Mouse (Mus musculus) kidney, adult 2 months (tissue): Measurements from ENCODE around the gene Fam118a. TPM values are rescaled to one million over a fixed set of nuclear protein-coding genes. Genes with fewer than 3 reads are reported as not detected.

ENCODE experiments used
- DNase-seq: peaks from one replicate; pipeline ENCODE4 v3.0.0; 2021
- H3K27ac ChIP-seq: fragments of 200-500 bp; 2 replicates; pipeline ENCODE4 v1.5.1; 2012; ENCODE audit warnings: low read depth, low read length, control low read depth, inconsistent platforms; ENCODE audit not compliant: insufficient read depth
- H3K27me3 ChIP-seq: fragments of 200-500 bp; replicated peaks from 2 replicates; pipeline ENCODE4 v1.6.1; 2012; ENCODE audit warnings: mild to moderate bottlenecking, moderate library complexity, low read length, inconsistent platforms; ENCODE audit not compliant: control insufficient read depth, insufficient read depth
- H3K36me3 ChIP-seq: fragments of 200-500 bp; 2 replicates; pipeline ENCODE4 v1.6.1; 2012; ENCODE audit warnings: mild to moderate bottlenecking, moderate library complexity, low read length, inconsistent platforms; ENCODE audit not compliant: control insufficient read depth, insufficient read depth
- H3K4me1 ChIP-seq: fragments of 200-500 bp; 2 replicates; pipeline ENCODE4 v1.6.1; 2011; ENCODE audit warnings: low read length; ENCODE audit not compliant: control insufficient read depth, insufficient read depth
- H3K4me3 ChIP-seq: fragments of 200-500 bp; 2 replicates; pipeline ENCODE4 v1.5.1; 2011; ENCODE audit warnings: mild to moderate bottlenecking, low read depth, low read length, control low read depth; ENCODE audit not compliant: insufficient read depth
- CTCF ChIP-seq: fragments of 200-500 bp; conservative IDR thresholded peaks from 2 replicates; pipeline ENCODE4 v1.5.1; 2011; ENCODE audit warnings: low read depth, mild to moderate bottlenecking, control low read depth, low read length, moderate library complexity, mixed read lengths; ENCODE audit not compliant: insufficient read depth, insufficient read length
- POLR2A ChIP-seq: fragments of 200-500 bp; IDR thresholded peaks from one replicate; pipeline ENCODE4 v1.6.1; 2011; ENCODE audit warnings: low read depth, low read length, control low read depth
- WGBS: fragments of 180-500 bp; shearing (Covaris S2); methylation state at CpG from one replicate; pipeline ENCODE4 v1.1.7; 2018; 5-methylcytosine and 5-hydroxymethylcytosine counted together
- polyA plus RNA-seq: library from polyadenylated mRNA; depleted of rRNA; stranded (reverse); fragments of >200 nt; gene quantifications from 2 replicates; pipeline ENCODE4 v1.2.3, GENCODE M21; 2012

Fam118a gene
- polyA plus RNA-seq, 1 experiment, result 4.9 TPM

GRCm38 (mm10) chr15:85046230-85046950 is 17.6 kb downstream of the Fam118a start:
- H3K27me3 ChIP-seq, result no peaks in the 10 kb centered on the region
- 0 out of 2 replicates have a peak, but pooled peaks cover 2% of the 10 kb centered on the region for H3K4me1 ChIP-seq
- no peak overlapping the region for H3K27ac ChIP-seq
- DNase-seq, result no peak
- TF ChIP-seq CTCF, result no peak
- TF ChIP-seq POLR2A, result no peak
- H3K36me3 ChIP-seq, result no peaks in the 10 kb centered on the region
- no peak overlapping the region for H3K4me3 ChIP-seq
- WGBS, result 89% methylated on average over 14 of the region's 14 CpGs

GRCm38 (mm10) chr15:85047865-85048264 is 19.1 kb downstream of the Fam118a start:
- Histone ChIP-seq H3K4me1 (no peaks in the 10 kb centered on the region), H3K36me3 (no peaks in the 10 kb centered on the region), H3K27me3 (no peaks in the 10 kb centered on the region), H3K4me3 (no peak overlapping the region), H3K27ac (no peak overlapping the region)
- TF ChIP-seq CTCF, result no peak
- no peak for DNase-seq
- WGBS, result 87% methylated on average over 4 of the region's 4 CpGs

GRCm38 (mm10) chr15:85049758-85050157 is 21.0 kb downstream of the Fam118a start:
- DNase-seq, result no peak
- H3K4me3 ChIP-seq, result no peak overlapping the region
- no peaks in the 10 kb centered on the region for H3K27me3 ChIP-seq
- no peaks in the 10 kb centered on the region for H3K4me1 ChIP-seq
- no peak for TF ChIP-seq POLR2A
- TF ChIP-seq CTCF, result no peak
- H3K27ac ChIP-seq, result no peak overlapping the region
- 100% methylated on average over 1 of the region's 1 CpGs for WGBS
- H3K36me3 ChIP-seq, result no peaks in the 10 kb centered on the region

GRCm38 (mm10) chr15:85054098-85054497 is 25.4 kb downstream of the Fam118a start:
- Histone ChIP-seq H3K36me3 (no peaks in the 10 kb centered on the region), H3K27ac (no peak overlapping the region), H3K27me3 (no peaks in the 10 kb centered on the region), H3K4me3 (no peak overlapping the region), H3K4me1 (no peaks in the 10 kb centered on the region)
- no peak for DNase-seq
- WGBS, result 87% methylated on average over 3 of the region's 3 CpGs
- no peak for TF ChIP-seq POLR2A
- no peak for TF ChIP-seq CTCF

- H3K36me3 ChIP-seq, result no peaks in the 10 kb centered on the region
- H3K4me1 ChIP-seq, result no peaks in the 10 kb centered on the region
- H3K27ac ChIP-seq, result no peak overlapping the region
- H3K4me3 ChIP-seq, result no peak overlapping the region
- no peak for TF ChIP-seq POLR2A
- TF ChIP-seq CTCF, result no peak
- WGBS, result 85% methylated on average over 4 of the region's 4 CpGs
- DNase-seq, result no peak
- H3K27me3 ChIP-seq, result no peaks in the 10 kb centered on the region
Observed at GRCm38 (mm10) chr15:85055186-85055585, 26.4 kb downstream of the Fam118a start.

GRCm38 (mm10) chr15:85063421-85063820 is 34.7 kb downstream of the Fam118a start:
- peak; percentile 26 for DNase-seq
- Histone ChIP-seq H3K4me1 (no peaks in the 10 kb centered on the region; the same call in 1 of the 2 replicates), H3K36me3 (no peaks in the 10 kb centered on the region), H3K27me3 (no peaks in the 10 kb centered on the region), H3K27ac (no peak overlapping the region), H3K4me3 (no peak overlapping the region)
- TF ChIP-seq CTCF, result no peak
- no peak for TF ChIP-seq POLR2A
- 91% methylated on average over 2 of the region's 2 CpGs for WGBS

GRCm38 (mm10) chr15:85070561-85070960 is 41.8 kb downstream of the Fam118a start:
- Histone ChIP-seq H3K4me3 (no peak overlapping the region), H3K4me1 (peaks cover 4% of the 10 kb centered on the region; the same call in 1 of the 2 replicates), H3K27me3 (no peaks in the 10 kb centered on the region), H3K36me3 (no peaks in the 10 kb centered on the region), H3K27ac (no peak overlapping the region)
- TF ChIP-seq CTCF (peak; percentile 27; the same call in 1 of the 2 replicates), POLR2A (no peak)
- WGBS, result 19% methylated on average over 2 of the region's 2 CpGs
- DNase-seq, result peak; percentile 71
